In genomic region chr8:91190816-91191340, GRCm38 (mm10) we compare ENCODE assay signal across 8 mouse cellular contexts. TPM values are rescaled to one million over a fixed set of nuclear protein-coding genes. Genes with fewer than 3 reads are reported as not detected.
DNase-seq lines count a peak whose midpoint lies in the region; ATAC-seq lines count a peak whose summit lies in the region.

No protein-coding gene starts in this region.

- no peak overlapping the region for H3K9ac ChIP-seq in forebrain, embryonic 15.5 days (replicated peaks)

- 3% methylated on average over 17 of the region's 17 CpGs for WGBS in forebrain, embryonic 15.5 days

- H3K9me3 ChIP-seq in forebrain, embryonic 15.5 days, result no peaks in the 10 kb centered on the region

- peak; percentile 46 for DNase-seq in ES-CJ7 (ENCODE audit: low read depth, low spot score)
- DNase-seq in brain, adult 2 months (ENCODE audit: low read depth, low spot score), result peak; percentile 83
- DNase-seq in heart, postnatal 4 days, result peak; percentile 81
- peak; percentile 51 to 62 for DNase-seq in layer of hippocampus, postnatal 25 days (ENCODE audit: extremely low spot score in 1 of 2, low spot score in 1 of 2)
- peak; percentile 77 to 78 for DNase-seq in lung, postnatal 4 days
- DNase-seq in right cerebral cortex, adult 2 months (ENCODE audit: low spot score in 2 of 2), result peak; percentile 43 to 72
- DNase-seq in spleen, postnatal 36 days (ENCODE audit: low spot score in 2 of 2), result no peak

- no peak overlapping the region for H3K27ac ChIP-seq in forebrain, embryonic 15.5 days (replicated peaks)

- H3K4me2 ChIP-seq in forebrain, embryonic 15.5 days (replicated peaks), result peak overlapping the region; percentile 24

- no peaks in the 10 kb centered on the region for H3K36me3 ChIP-seq in forebrain, embryonic 15.5 days

- peak; percentile 91 for ATAC-seq in forebrain, embryonic 15.5 days (replicated peaks)

- H3K4me3 ChIP-seq in forebrain, embryonic 15.5 days, result no peak overlapping the region

- H3K27me3 ChIP-seq in forebrain, embryonic 15.5 days, result peaks cover 16% of the 10 kb centered on the region; the same call in 1 of the 2 replicates

- H3K4me1 ChIP-seq in forebrain, embryonic 15.5 days, result peaks cover 7% of the 10 kb centered on the region

RNA-seq across cellular contexts. Expression of gene Aktip, which starts 8.9 kb away (rescaled TPM):
- 134 and 138 TPM in 2 replicates for polyA plus RNA-seq in forebrain, embryonic 15.5 days (2015; fragmentation: Nextera tagmentation; extraction: Ambion mirVana)
- 10 to 100 TPM; 31.3 to 34.0 TPM for total RNA-seq in heart, postnatal 4 days (2021)
- total RNA-seq in layer of hippocampus, postnatal 25 days (2021), result 10 to 100 TPM; 88.4 to 92.4 TPM

Comparison
In these comparisons a context has a peak if more than half of its experiments do, and no peak if none do; other contexts are left out.
1. DNase-seq: peak in ES-CJ7 (single experiment), brain, adult 2 months (single experiment), heart, postnatal 4 days (single experiment), layer of hippocampus, postnatal 25 days (2 of 2), lung, postnatal 4 days (2 of 2) and right cerebral cortex, adult 2 months (2 of 2); none in spleen, postnatal 36 days (0 of 2).